Mouse (Mus musculus): ENCODE data around the gene Kifc3. TPM values are rescaled to one million over a fixed set of nuclear protein-coding genes. Genes with fewer than 3 reads are reported as not detected.

Gene Kifc3
- polyA plus RNA-seq, 1 experiment from 2014 or later, result 16.5 TPM

- WGBS, result 80% methylated on average over 5 of the region's 5 CpGs
- no peak overlapping the region for H3K4me2 ChIP-seq
- H3K4me3 ChIP-seq (replicated peaks), result no peak overlapping the region
- H3K9ac ChIP-seq (replicated peaks), result no peak overlapping the region
- H3K27me3 ChIP-seq, result peaks cover 6% of the 10 kb centered on the region
- no peak overlapping the region for H3K27ac ChIP-seq
- ATAC-seq (ENCODE audit: insufficient number of reproducible peaks, insufficient read depth, low FRiP score, low TSS enrichment, low read depth), result no peak
- H3K4me1 ChIP-seq (replicated peaks), result no peaks in the 10 kb centered on the region
- peaks cover 41% of the 10 kb centered on the region for H3K36me3 ChIP-seq
- H3K9me3 ChIP-seq, result no peaks in the 10 kb centered on the region
Measured at GRCm38 (mm10) chr8:95131983-95132382, 70.6 kb downstream of the Kifc3 start.

GRCm38 (mm10) chr8:95130966-95131537 lies 71.6 kb downstream of the Kifc3 start:
- Histone ChIP-seq H3K27me3 (no peaks in the 10 kb centered on the region), H3K27ac (no peak overlapping the region), H3K4me1 (replicated peaks) (no peaks in the 10 kb centered on the region), H3K9ac (replicated peaks) (no peak overlapping the region), H3K4me3 (replicated peaks) (no peak overlapping the region), H3K4me2 (no peak overlapping the region), H3K36me3 (peaks cover 48% of the 10 kb centered on the region), H3K9me3 (no peaks in the 10 kb centered on the region)
- ATAC-seq (ENCODE audit: insufficient number of reproducible peaks, insufficient read depth, low FRiP score, low TSS enrichment, low read depth), result no peak
- 57% methylated on average over 15 of the region's 15 CpGs for WGBS

- H3K36me3 ChIP-seq, result peaks cover 39% of the 10 kb centered on the region
- no peak for ATAC-seq (ENCODE audit: insufficient number of reproducible peaks, insufficient read depth, low FRiP score, low TSS enrichment, low read depth)
- no peaks in the 10 kb centered on the region for H3K9me3 ChIP-seq
- 89% methylated on average over 11 of the region's 11 CpGs for WGBS
- no peaks in the 10 kb centered on the region for H3K4me1 ChIP-seq (replicated peaks)
- H3K27me3 ChIP-seq, result no peaks in the 10 kb centered on the region
- H3K27ac ChIP-seq, result no peak overlapping the region
- H3K4me2 ChIP-seq, result no peak overlapping the region
- H3K9ac ChIP-seq (replicated peaks), result no peak overlapping the region
- no peak overlapping the region for H3K4me3 ChIP-seq (replicated peaks)
Measured at GRCm38 (mm10) chr8:95128750-95129260, 73.8 kb downstream of the Kifc3 start.

DNA sequence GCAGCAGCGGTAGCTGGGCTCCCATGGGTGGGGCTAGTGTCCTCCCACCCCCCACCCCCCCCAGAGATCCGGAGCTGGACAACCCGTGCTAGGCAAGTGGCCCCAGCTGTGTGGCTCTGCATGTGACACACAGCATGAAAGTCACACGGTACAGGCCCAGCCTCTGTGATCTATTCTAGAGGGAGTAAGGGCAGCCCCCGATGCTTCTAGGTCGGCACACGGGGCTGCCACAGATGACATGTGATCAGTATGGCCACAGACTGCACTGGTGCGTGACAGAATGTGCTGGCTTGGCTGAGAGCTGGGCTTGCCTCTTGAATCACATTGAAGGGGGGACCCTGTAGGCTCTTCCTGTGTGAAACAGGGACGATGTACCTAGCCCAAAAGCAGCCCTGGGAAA lies 75.0 kb downstream of the Kifc3 start:
- no peak overlapping the region for H3K27ac ChIP-seq
- H3K4me3 ChIP-seq (replicated peaks), result no peak overlapping the region
- ATAC-seq (ENCODE audit: insufficient number of reproducible peaks, insufficient read depth, low FRiP score, low TSS enrichment, low read depth), result no peak
- no peaks in the 10 kb centered on the region for H3K4me1 ChIP-seq (replicated peaks)
- no peak overlapping the region for H3K9ac ChIP-seq (replicated peaks)
- no peak overlapping the region for H3K4me2 ChIP-seq
- no peaks in the 10 kb centered on the region; the same call in 1 of the 2 replicates for H3K9me3 ChIP-seq
- 79% methylated on average over 9 of the region's 9 CpGs for WGBS
- H3K27me3 ChIP-seq, result no peaks in the 10 kb centered on the region
- peaks cover 31% of the 10 kb centered on the region for H3K36me3 ChIP-seq

GRCm38 (mm10) chr8:95126497-95126896 lies 76.1 kb downstream of the Kifc3 start:
- 90% methylated on average over 11 of the region's 11 CpGs for WGBS

DNA sequence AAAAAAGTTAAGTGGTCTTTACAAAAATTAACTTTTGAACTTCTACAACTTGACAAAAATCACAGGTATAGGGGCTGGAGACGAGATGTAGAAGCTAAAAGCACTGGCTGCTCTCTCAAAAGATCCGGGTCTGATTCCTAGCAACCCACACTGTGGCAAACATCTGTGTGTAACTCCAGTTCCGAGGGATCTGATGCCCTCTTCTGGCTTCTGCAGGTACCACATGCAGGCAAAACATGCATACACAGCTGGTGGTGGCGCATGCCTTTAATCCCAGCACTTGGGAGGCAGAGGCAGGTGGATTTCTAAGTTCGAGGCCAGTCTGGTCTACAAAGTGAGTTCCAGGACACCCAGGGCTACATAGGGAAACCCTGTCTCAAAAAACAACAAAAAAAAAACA lies 79.2 kb downstream of the Kifc3 start:
- no peak for ATAC-seq (ENCODE audit: insufficient number of reproducible peaks, insufficient read depth, low FRiP score, low TSS enrichment, low read depth)
- no peak overlapping the region for H3K4me3 ChIP-seq (replicated peaks)
- H3K4me1 ChIP-seq (replicated peaks), result no peaks in the 10 kb centered on the region
- WGBS, result 94% methylated on average over 5 of the region's 5 CpGs
- no peak overlapping the region for H3K9ac ChIP-seq (replicated peaks)
- H3K9me3 ChIP-seq, result no peaks in the 10 kb centered on the region; the same call in 1 of the 2 replicates
- no peak overlapping the region for H3K27ac ChIP-seq
- no peaks in the 10 kb centered on the region for H3K27me3 ChIP-seq
- peaks cover 27% of the 10 kb centered on the region; the same call in 1 of the 2 replicates for H3K36me3 ChIP-seq
- H3K4me2 ChIP-seq, result no peak overlapping the region

More at GRCm38 (mm10) chr8:95126497-95126896, 76.1 kb downstream of the Kifc3 start:
- H3K27ac ChIP-seq, result no peak overlapping the region
- H3K36me3 ChIP-seq, result peaks cover 32% of the 10 kb centered on the region; the same call in 1 of the 2 replicates
- no peaks in the 10 kb centered on the region for H3K4me1 ChIP-seq (replicated peaks)
- H3K4me2 ChIP-seq, result no peak overlapping the region
- no peak overlapping the region for H3K9ac ChIP-seq (replicated peaks)
- no peak overlapping the region for H3K4me3 ChIP-seq (replicated peaks)
- H3K9me3 ChIP-seq, result no peaks in the 10 kb centered on the region; the same call in 1 of the 2 replicates
- ATAC-seq (ENCODE audit: insufficient number of reproducible peaks, insufficient read depth, low FRiP score, low TSS enrichment, low read depth), result no peak
- H3K27me3 ChIP-seq, result no peaks in the 10 kb centered on the region

GRCm38 (mm10) chr8:95113750-95114149 lies 88.9 kb downstream of the Kifc3 start:
- WGBS, result 72% methylated on average over 3 of the region's 3 CpGs
- peak; percentile 63; the same call in 1 of the 2 replicates for ATAC-seq (ENCODE audit: insufficient number of reproducible peaks, insufficient read depth, low FRiP score, low TSS enrichment, low read depth)

DNA sequence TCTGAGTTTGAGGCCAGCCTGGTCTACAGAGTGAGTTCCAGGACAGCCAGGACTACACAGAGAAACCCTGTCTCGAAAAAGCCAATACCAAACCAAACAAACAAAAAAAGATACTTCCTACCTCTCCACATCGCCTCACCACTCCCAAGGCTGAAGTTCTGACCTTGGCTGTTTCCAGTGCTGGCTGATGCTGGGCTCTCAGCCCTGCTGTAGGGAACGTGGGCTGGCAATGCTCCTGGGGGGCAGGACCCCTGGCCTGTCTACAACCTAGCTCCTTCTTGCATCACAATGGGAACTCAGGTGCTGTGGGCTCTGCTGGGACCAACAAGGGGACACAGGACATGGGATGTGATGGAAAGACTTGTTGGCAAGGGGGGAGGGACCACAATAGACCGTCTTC lies 89.5 kb downstream of the Kifc3 start:
- peaks cover 19% of the 10 kb centered on the region; the same call in 1 of the 2 replicates for H3K36me3 ChIP-seq
- no peaks in the 10 kb centered on the region for H3K4me1 ChIP-seq (replicated peaks)
- WGBS, result 73% methylated on average over 4 of the region's 4 CpGs
- no peak overlapping the region for H3K4me3 ChIP-seq (replicated peaks)
- no peak for ATAC-seq (ENCODE audit: insufficient number of reproducible peaks, insufficient read depth, low FRiP score, low TSS enrichment, low read depth)
- no peaks in the 10 kb centered on the region for H3K27me3 ChIP-seq
- no peak overlapping the region for H3K9ac ChIP-seq (replicated peaks)
- H3K4me2 ChIP-seq, result no peak overlapping the region
- H3K9me3 ChIP-seq, result no peaks in the 10 kb centered on the region
- H3K27ac ChIP-seq, result no peak overlapping the region

More at GRCm38 (mm10) chr8:95113750-95114149, 88.9 kb downstream of the Kifc3 start:
- Histone ChIP-seq H3K9ac (replicated peaks) (no peak overlapping the region), H3K27ac (no peak overlapping the region), H3K4me2 (no peak overlapping the region), H3K36me3 (peaks cover 13% of the 10 kb centered on the region; the same call in 1 of the 2 replicates), H3K9me3 (no peaks in the 10 kb centered on the region), H3K27me3 (no peaks in the 10 kb centered on the region), H3K4me1 (replicated peaks) (no peaks in the 10 kb centered on the region), H3K4me3 (replicated peaks) (no peak overlapping the region)

- 86% methylated on average over 3 of the region's 3 CpGs for WGBS
- H3K4me3 ChIP-seq (replicated peaks), result no peak overlapping the region
- H3K4me2 ChIP-seq, result no peak overlapping the region
- ATAC-seq (ENCODE audit: insufficient number of reproducible peaks, insufficient read depth, low FRiP score, low TSS enrichment, low read depth), result no peak
- H3K36me3 ChIP-seq, result peaks cover 22% of the 10 kb centered on the region
- no peak overlapping the region for H3K27ac ChIP-seq
- H3K9me3 ChIP-seq, result no peaks in the 10 kb centered on the region
- H3K4me1 ChIP-seq (replicated peaks), result no peaks in the 10 kb centered on the region
- H3K27me3 ChIP-seq, result no peaks in the 10 kb centered on the region
- no peak overlapping the region for H3K9ac ChIP-seq (replicated peaks)
Measured at GRCm38 (mm10) chr8:95112594-95112993, 90.0 kb downstream of the Kifc3 start.

- 78% methylated on average over 13 of the region's 13 CpGs for WGBS
- Histone ChIP-seq H3K4me3 (replicated peaks) (no peak overlapping the region), H3K36me3 (peaks cover 60% of the 10 kb centered on the region), H3K9me3 (no peaks in the 10 kb centered on the region), H3K9ac (replicated peaks) (no peak overlapping the region), H3K27me3 (no peaks in the 10 kb centered on the region), H3K4me2 (no peak overlapping the region), H3K4me1 (replicated peaks) (no peaks in the 10 kb centered on the region), H3K27ac (no peak overlapping the region)
- ATAC-seq (ENCODE audit: insufficient number of reproducible peaks, insufficient read depth, low FRiP score, low TSS enrichment, low read depth), result no peak
Measured at GRCm38 (mm10) chr8:95107306-95107705, 95.3 kb downstream of the Kifc3 start.

GRCm38 (mm10) chr8:95101972-95102371 lies 100.6 kb downstream of the Kifc3 start:
- Histone ChIP-seq H3K4me2 (no peak overlapping the region), H3K9ac (replicated peaks) (no peak overlapping the region), H3K4me3 (replicated peaks) (no peak overlapping the region), H3K4me1 (replicated peaks) (no peaks in the 10 kb centered on the region), H3K9me3 (no peaks in the 10 kb centered on the region), H3K27ac (no peak overlapping the region), H3K27me3 (no peaks in the 10 kb centered on the region), H3K36me3 (peaks cover 80% of the 10 kb centered on the region)
- ATAC-seq (ENCODE audit: insufficient number of reproducible peaks, insufficient read depth, low FRiP score, low TSS enrichment, low read depth), result no peak
- WGBS, result 86% methylated on average over 4 of the region's 4 CpGs

GRCm38 (mm10) chr8:95099009-95099408 lies 103.6 kb downstream of the Kifc3 start:
- Histone ChIP-seq H3K4me3 (replicated peaks) (no peak overlapping the region), H3K27me3 (no peaks in the 10 kb centered on the region), H3K9me3 (no peaks in the 10 kb centered on the region), H3K27ac (no peak overlapping the region), H3K9ac (replicated peaks) (no peak overlapping the region), H3K4me1 (replicated peaks) (no peaks in the 10 kb centered on the region), H3K36me3 (peaks cover 90% of the 10 kb centered on the region), H3K4me2 (no peak overlapping the region)
- no peak for ATAC-seq (ENCODE audit: insufficient number of reproducible peaks, insufficient read depth, low FRiP score, low TSS enrichment, low read depth)
- 30% methylated on average over 5 of the region's 5 CpGs for WGBS

All from limb, embryonic 12.5 days (tissue).